Mouse (Mus musculus) regulatory T cell (primary cell): ENCODE measurements around the gene Tbc1d15.

ENCODE experiments used
- in situ Hi-C: fragments of 300-600 bp; cut with MboI, MseI; formaldehyde crosslinking; loops from one replicate; pipeline ENCODE4 v1.15.1; 2025; ENCODE audit warnings: high pct_unique_total_duplicates

Gene Tbc1d15

DNA sequence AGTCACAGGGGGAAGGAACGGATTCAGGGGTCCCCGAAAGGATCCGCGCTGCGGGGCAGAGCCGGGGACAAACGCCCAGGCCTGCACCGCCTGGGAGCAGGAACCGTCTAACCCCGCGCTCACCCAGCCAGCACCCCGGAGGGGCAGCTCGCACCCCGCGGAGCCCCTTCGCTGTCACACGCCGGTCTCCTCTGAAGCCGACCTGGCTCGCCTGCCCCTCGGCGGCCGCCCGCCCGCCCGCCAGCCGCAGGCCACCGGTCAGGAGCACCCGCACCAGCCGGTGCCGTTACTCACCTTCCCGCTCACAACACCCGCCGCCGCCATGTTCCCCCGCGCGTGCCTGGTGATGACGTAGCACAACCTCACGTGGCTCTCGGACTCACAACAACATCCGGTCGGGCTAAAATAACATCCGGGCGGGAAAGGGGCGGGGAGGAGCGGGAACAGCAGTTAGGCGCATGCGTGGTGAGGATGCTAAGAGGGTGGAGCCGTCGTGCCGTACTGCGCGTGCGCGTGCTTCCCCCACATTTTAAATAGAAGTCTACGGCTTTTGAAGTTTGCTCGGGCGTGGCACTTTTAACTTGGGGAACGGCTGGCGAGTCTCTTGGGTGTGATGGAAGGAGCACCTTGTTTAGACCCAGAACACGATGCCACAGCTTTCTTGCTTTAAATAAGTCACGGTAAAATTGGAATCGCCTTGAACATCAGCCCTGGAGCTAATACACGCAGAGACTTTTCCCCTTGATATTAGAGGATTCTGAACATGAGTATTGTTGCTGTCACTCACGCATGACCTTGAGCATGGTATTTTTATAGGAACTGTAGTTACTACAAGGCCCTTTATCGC is at the start of gene Tbc1d15:
Tbc1d15 (minus strand) TSS at position 380 of the 847 bp plus-strand sequence.
- in situ Hi-C loops = no loop called here

- in situ Hi-C loops = no loop called here
Observed at GRCm38 (mm10) chr10:115298683-115299082, 47.4 kb upstream of the Tbc1d15 start.

DNA sequence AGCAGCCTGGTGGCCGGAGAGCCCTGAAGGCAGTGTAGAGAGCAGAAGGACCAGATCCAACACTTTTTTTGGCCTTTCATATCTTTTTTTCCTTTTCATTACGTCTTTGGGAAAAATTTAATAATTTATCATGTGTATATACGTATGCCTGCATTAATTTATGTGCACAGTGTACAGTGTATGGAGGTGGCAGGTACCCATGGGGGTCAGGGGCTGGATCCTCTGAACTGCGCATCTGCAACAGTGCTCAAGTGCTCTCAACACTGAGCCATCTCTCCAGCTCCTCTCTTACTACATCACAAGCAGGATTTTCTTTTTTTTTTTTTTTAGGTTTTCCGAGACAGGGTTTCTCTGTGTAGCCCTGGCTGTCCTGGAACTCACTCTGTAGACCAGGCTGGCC is 46.3 kb upstream of the Tbc1d15 start:
- in situ Hi-C loops = no loop called here

DNA sequence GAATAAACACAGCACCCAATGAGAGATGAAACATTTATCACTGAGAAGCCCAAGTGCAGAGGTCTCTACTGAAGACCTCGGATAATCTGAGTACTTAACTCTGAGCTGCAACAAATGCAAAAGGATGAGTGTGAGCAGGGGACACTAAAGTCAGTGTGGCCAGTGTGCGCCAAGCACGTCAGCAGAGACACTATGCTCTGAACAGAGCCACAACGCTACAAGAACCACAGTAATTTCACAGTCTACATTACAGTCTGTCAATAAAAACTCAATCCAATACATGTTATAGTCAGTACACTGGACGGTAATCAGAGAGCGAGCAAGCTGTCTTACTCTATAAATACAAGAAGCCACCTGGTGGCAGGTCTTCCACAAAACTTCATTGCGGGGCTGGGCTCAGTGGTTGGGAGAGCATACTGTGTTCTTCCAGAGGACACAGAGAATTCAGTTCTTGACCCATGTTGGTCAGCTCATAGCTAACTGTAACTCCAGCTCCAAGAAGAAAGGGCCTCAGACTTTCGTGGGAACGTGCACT is 45.2 kb upstream of the Tbc1d15 start:
- in situ Hi-C loops = no loop called here

- in situ Hi-C loops = no loop called here
Observed at GRCm38 (mm10) chr10:115295162-115295561, 43.9 kb upstream of the Tbc1d15 start.

DNA sequence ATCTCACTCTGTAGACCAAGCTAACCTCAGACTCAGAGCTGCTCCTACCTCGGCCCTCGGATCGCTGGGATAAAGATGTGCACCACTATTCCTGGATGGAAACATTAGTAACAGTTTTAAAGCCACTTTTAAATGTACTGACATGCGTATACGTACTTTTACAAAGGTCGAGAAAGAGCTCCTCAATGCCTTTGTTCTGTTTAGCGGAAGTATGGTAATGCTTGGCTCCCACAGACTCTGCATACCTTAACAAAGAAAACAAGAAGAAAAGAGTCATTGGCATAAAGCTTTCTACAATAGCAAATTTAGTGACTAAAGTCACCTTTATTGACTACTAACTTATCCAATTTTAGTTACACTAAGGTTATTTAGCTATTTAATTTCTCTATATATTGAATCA is 43.4 kb upstream of the Tbc1d15 start:
- in situ Hi-C loops = no loop called here

GRCm38 (mm10) chr10:115293946-115294345 is 42.7 kb upstream of the Tbc1d15 start:
- in situ Hi-C loops = no loop called here

- in situ Hi-C loops = no loop called here
Observed at GRCm38 (mm10) chr10:115290671-115291070, 39.4 kb upstream of the Tbc1d15 start.

GRCm38 (mm10) chr10:115288856-115289255 is 37.6 kb upstream of the Tbc1d15 start:
- in situ Hi-C loops = no loop called here

DNA sequence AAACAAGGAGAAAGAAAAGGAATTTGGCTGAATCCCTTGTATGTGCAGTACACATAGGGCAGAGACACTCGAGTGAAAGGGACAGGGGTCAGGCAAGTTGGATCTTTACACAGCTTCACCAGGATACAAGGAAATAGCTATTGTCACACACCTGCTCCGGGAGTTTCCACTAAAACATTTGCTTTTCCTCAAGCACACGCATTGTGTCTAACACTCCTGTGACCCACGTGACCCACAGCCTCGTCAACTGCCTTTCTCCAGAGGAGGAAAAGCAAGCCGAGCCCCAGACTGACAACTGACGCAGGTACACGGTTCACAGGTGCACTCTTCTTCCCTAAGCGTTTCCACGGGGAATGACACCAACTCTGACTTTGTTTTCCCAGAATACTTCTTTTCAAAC is 32.9 kb upstream of the Tbc1d15 start:
- in situ Hi-C loops = no loop called here

- in situ Hi-C loops = no loop called here
Observed at GRCm38 (mm10) chr10:115281381-115281780, 30.1 kb upstream of the Tbc1d15 start.

DNA sequence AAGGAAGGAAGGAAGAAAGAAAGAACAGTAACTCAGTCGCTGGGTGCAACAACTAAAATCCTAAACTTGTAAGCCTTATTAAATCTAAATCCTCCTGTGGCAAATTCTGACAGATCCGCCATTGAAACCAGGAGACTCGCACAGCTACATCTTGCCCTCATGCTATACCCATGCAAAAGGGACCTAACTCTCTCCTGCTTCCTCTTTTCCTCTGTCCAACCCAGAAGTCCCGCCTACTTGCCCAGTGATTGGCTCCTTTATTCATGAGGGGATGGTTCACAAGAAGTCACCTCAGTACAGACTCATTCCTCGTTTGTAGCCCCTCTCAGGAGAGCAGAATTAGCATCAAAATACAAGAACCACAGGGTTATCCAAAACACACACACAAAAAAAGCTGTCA is 20.4 kb upstream of the Tbc1d15 start:
- in situ Hi-C loops = no loop called here

- in situ Hi-C loops = no loop called here
Observed at GRCm38 (mm10) chr10:115270612-115271390, 19.5 kb upstream of the Tbc1d15 start.

DNA sequence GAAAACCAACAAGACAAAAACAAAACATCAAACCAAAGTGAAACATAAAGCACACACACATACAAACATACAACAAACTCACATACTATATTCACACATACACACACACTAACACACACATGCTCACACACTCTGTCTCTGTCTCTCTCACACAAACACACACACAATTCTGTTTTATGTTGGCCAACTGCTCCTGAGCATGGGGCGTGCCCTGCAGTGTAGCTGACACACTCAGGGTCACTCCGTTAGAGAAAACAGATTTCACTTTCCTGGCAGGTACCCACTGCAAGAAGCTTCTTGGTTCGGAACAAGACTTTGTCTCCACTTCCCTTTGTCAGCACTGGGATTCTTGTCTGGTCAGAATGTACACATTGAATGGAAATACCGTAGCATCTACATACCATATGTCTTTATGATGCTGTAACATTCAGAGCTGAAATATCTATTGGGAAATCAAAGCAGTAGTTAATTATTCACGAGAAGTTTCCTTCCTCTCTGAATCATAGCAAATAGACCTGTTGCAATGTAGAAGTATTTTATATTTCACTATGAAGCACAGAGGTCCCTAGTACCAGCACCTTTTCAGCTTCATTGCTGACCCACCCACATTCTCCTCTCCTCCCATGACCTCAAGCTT is 11.8 kb upstream of the Tbc1d15 start:
- in situ Hi-C loops = no loop called here

- in situ Hi-C loops = no loop called here
Observed at GRCm38 (mm10) chr10:115262261-115262660, 11.0 kb upstream of the Tbc1d15 start.

- in situ Hi-C loops = no loop called here
Observed at GRCm38 (mm10) chr10:115261428-115261827, 10.2 kb upstream of the Tbc1d15 start.

DNA sequence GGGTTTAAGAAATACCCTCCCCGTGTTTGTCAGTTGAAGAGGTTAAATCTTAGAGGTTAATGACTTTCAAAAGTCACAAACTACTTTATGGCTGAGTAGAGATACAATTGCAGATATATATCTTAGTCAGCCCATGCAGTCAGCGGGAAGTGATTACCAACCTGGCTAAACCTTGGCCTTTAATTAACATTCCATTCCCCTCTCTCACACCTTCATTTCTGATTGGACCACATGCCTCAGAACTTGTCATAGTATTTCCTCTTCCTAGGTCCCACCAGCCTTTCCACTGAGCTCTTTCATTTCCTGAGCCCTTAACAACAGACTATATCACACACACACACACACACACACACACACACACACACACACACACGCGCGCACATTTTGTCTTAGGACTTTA is 4.9 kb upstream of the Tbc1d15 start:
- in situ Hi-C loops = no loop called here

GRCm38 (mm10) chr10:115253521-115253920 is 2.3 kb upstream of the Tbc1d15 start:
- in situ Hi-C loops = no loop called here

GRCm38 (mm10) chr10:115252321-115252757 is 1.1 kb upstream of the Tbc1d15 start:
- in situ Hi-C loops = no loop called here

GRCm38 (mm10) chr10:115250235-115251087 is 806 bp downstream of the Tbc1d15 start:
- in situ Hi-C loops = no loop called here

DNA sequence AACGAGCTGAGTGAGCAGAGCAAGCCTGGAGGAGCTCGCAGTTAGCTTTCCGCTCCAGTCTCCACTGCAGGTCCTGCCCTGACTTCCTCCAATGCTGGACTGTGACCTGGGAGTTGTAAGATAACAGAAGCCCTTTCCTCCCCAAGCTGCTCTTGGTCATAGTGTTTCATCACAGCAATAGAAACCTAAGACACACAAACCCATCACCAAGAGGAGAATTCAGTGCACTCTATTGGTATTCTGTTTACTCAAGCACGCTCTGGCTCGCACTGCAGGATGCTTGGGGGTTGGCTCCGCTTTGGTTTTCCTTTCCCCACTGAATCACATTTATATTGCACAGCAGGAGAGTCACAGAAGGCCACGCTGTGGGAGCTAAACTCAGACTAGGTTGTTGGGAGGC is 3.2 kb downstream of the Tbc1d15 start:
- in situ Hi-C loops = no loop called here
